Mouse (Mus musculus): Measurements from ENCODE around the gene Prkaa1. TPM values are rescaled to one million over a fixed set of nuclear protein-coding genes. Genes with fewer than 3 reads are reported as not detected.

The Prkaa1 gene
- polyA plus RNA-seq, 1 experiment from 2014 or later, result 17.7 TPM

DNA sequence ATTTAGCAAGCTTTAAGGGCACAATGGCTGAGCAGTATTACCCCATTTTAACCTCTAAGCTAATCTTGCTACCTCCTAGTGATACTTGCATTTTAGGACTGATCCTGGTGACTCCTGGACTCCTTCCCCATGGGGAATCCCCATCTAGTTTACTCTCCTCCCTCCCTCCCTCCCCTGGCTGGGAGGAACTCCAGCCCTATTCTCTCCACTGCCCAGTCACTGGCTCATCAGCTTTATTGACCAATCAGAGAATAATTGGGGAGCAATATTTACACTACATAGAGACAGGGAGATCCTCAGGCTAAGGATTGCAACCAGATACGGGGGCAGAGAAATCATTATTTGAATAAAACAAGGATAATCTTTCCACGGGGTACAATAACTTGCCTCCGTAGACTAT lies 9.5 kb upstream of the Prkaa1 start:
- WGBS, result 37% methylated on average over 3 of the region's 3 CpGs

GRCm38 (mm10) chr15:5134945-5135483 lies 8.6 kb upstream of the Prkaa1 start:
- Histone ChIP-seq H3K36me3 (no peaks in the 10 kb centered on the region), H3K9me3 (no peaks in the 10 kb centered on the region), H3K27me3 (replicated peaks) (no peaks in the 10 kb centered on the region), H3K4me3 (no peak overlapping the region), H3K4me2 (replicated peaks) (no peak overlapping the region), H3K9ac (no peak overlapping the region), H3K4me1 (no peaks in the 10 kb centered on the region), H3K27ac (no peak overlapping the region)
- WGBS, result 85% methylated on average over 8 of the region's 8 CpGs
- ATAC-seq (ENCODE audit: low FRiP score, low read depth), result no peak

More for the DNA sequence above, 9.5 kb upstream of the Prkaa1 start:
- no peaks in the 10 kb centered on the region for H3K36me3 ChIP-seq
- no peaks in the 10 kb centered on the region for H3K4me1 ChIP-seq
- no peaks in the 10 kb centered on the region for H3K27me3 ChIP-seq (replicated peaks)
- no peak overlapping the region for H3K27ac ChIP-seq
- no peak overlapping the region for H3K4me2 ChIP-seq (replicated peaks)
- ATAC-seq (ENCODE audit: low FRiP score, low read depth), result no peak
- H3K9ac ChIP-seq, result no peak overlapping the region
- no peak overlapping the region for H3K4me3 ChIP-seq
- H3K9me3 ChIP-seq, result no peaks in the 10 kb centered on the region

GRCm38 (mm10) chr15:5138021-5138856 lies 5.4 kb upstream of the Prkaa1 start:
- Histone ChIP-seq H3K4me1 (no peaks in the 10 kb centered on the region), H3K9me3 (no peaks in the 10 kb centered on the region), H3K9ac (no peak overlapping the region), H3K4me2 (replicated peaks) (no peak overlapping the region), H3K4me3 (no peak overlapping the region), H3K27me3 (replicated peaks) (no peaks in the 10 kb centered on the region), H3K27ac (no peak overlapping the region), H3K36me3 (no peaks in the 10 kb centered on the region)
- 85% methylated on average over 9 of the region's 9 CpGs for WGBS
- ATAC-seq (ENCODE audit: low FRiP score, low read depth), result no peak

DNA sequence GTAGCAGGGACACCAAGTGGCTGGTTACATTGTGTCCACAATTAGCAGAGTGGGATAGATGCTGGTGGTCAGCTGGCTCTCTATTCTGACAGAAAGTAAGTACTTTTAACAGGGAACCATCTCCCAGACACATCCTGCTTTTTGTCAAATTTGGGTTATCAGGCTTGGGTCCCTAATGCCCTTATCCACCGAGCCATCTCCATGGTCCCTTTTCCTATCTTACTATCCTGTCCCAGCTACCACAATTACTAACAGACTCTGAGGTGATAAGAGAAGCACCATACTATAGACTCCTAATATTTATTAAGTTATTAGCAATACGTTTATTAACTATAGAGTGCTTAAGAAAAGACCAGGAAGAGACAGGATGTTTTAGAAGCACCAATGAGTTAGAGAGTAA lies 4.3 kb upstream of the Prkaa1 start:
- no peak overlapping the region for H3K4me2 ChIP-seq (replicated peaks)
- no peaks in the 10 kb centered on the region for H3K27me3 ChIP-seq (replicated peaks)
- H3K9ac ChIP-seq, result no peak overlapping the region
- no peak overlapping the region for H3K27ac ChIP-seq
- ATAC-seq (ENCODE audit: low FRiP score, low read depth), result no peak
- WGBS, result 93% methylated on average over 2 of the region's 2 CpGs
- 0 out of 2 replicates have a peak, but pooled peaks cover 1% of the 10 kb centered on the region for H3K4me1 ChIP-seq
- no peaks in the 10 kb centered on the region for H3K36me3 ChIP-seq
- no peaks in the 10 kb centered on the region for H3K9me3 ChIP-seq
- H3K4me3 ChIP-seq, result no peak overlapping the region

- Histone ChIP-seq H3K9ac (no peak overlapping the region), H3K36me3 (no peaks in the 10 kb centered on the region), H3K4me1 (peaks cover 5% of the 10 kb centered on the region), H3K9me3 (no peaks in the 10 kb centered on the region), H3K4me3 (no peak overlapping the region), H3K27ac (no peak overlapping the region), H3K27me3 (replicated peaks) (no peaks in the 10 kb centered on the region), H3K4me2 (replicated peaks) (no peak overlapping the region)
- 88% methylated on average over 7 of the region's 7 CpGs for WGBS
- no peak for ATAC-seq (ENCODE audit: low FRiP score, low read depth)
These were observed 3.8 kb upstream of the Prkaa1 start for GRCm38 (mm10) chr15:5139863-5140262.

GRCm38 (mm10) chr15:5140357-5140756 lies 3.3 kb upstream of the Prkaa1 start:
- no peak for ATAC-seq (ENCODE audit: low FRiP score, low read depth)
- Histone ChIP-seq H3K9me3 (no peaks in the 10 kb centered on the region), H3K9ac (no peak overlapping the region), H3K4me1 (peaks cover 10% of the 10 kb centered on the region), H3K36me3 (no peaks in the 10 kb centered on the region), H3K4me3 (no peak overlapping the region), H3K4me2 (replicated peaks) (no peak overlapping the region), H3K27ac (no peak overlapping the region), H3K27me3 (replicated peaks) (no peaks in the 10 kb centered on the region)

- H3K9ac ChIP-seq, result no peak overlapping the region
- 67% methylated on average over 5 of the region's 5 CpGs for WGBS
- H3K4me2 ChIP-seq (replicated peaks), result no peak overlapping the region
- no peaks in the 10 kb centered on the region for H3K9me3 ChIP-seq
- H3K27me3 ChIP-seq (replicated peaks), result no peaks in the 10 kb centered on the region
- no peaks in the 10 kb centered on the region for H3K36me3 ChIP-seq
- no peak for ATAC-seq (ENCODE audit: low FRiP score, low read depth)
- peaks cover 12% of the 10 kb centered on the region for H3K4me1 ChIP-seq
- H3K4me3 ChIP-seq, result no peak overlapping the region
- no peak overlapping the region for H3K27ac ChIP-seq
These were observed 1.6 kb upstream of the Prkaa1 start for GRCm38 (mm10) chr15:5142047-5142446.

GRCm38 (mm10) chr15:5142714-5143113 lies 947 bp upstream of the Prkaa1 start:
- H3K27ac ChIP-seq, result no peak overlapping the region
- no peak overlapping the region for H3K4me3 ChIP-seq

GRCm38 (mm10) chr15:5144021-5144778 lies 539 bp downstream of the Prkaa1 start:
- ATAC-seq (ENCODE audit: low FRiP score, low read depth), result peak; percentile 94
- H3K27me3 ChIP-seq (replicated peaks), result no peaks in the 10 kb centered on the region
- 2% methylated on average over 61 of the region's 61 CpGs for WGBS
- H3K9me3 ChIP-seq, result no peaks in the 10 kb centered on the region
- no peaks in the 10 kb centered on the region for H3K36me3 ChIP-seq
- H3K4me1 ChIP-seq, result peaks cover 21% of the 10 kb centered on the region
- H3K9ac ChIP-seq, result peak overlapping the region; percentile 79
- peak overlapping the region; percentile 70 for H3K4me2 ChIP-seq (replicated peaks)
- H3K27ac ChIP-seq, result peak overlapping the region; percentile 75
- peak overlapping the region; percentile 79 for H3K4me3 ChIP-seq

More at GRCm38 (mm10) chr15:5142714-5143113, 947 bp upstream of the Prkaa1 start:
- H3K4me2 ChIP-seq (replicated peaks), result peak overlapping the region; percentile 70; the same call in 1 of the 2 replicates
- WGBS, result 73% methylated on average over 5 of the region's 5 CpGs
- no peak for ATAC-seq (ENCODE audit: low FRiP score, low read depth)
- no peak overlapping the region for H3K9ac ChIP-seq
- H3K36me3 ChIP-seq, result no peaks in the 10 kb centered on the region
- H3K9me3 ChIP-seq, result no peaks in the 10 kb centered on the region
- no peaks in the 10 kb centered on the region for H3K27me3 ChIP-seq (replicated peaks)
- H3K4me1 ChIP-seq, result peaks cover 12% of the 10 kb centered on the region

DNA sequence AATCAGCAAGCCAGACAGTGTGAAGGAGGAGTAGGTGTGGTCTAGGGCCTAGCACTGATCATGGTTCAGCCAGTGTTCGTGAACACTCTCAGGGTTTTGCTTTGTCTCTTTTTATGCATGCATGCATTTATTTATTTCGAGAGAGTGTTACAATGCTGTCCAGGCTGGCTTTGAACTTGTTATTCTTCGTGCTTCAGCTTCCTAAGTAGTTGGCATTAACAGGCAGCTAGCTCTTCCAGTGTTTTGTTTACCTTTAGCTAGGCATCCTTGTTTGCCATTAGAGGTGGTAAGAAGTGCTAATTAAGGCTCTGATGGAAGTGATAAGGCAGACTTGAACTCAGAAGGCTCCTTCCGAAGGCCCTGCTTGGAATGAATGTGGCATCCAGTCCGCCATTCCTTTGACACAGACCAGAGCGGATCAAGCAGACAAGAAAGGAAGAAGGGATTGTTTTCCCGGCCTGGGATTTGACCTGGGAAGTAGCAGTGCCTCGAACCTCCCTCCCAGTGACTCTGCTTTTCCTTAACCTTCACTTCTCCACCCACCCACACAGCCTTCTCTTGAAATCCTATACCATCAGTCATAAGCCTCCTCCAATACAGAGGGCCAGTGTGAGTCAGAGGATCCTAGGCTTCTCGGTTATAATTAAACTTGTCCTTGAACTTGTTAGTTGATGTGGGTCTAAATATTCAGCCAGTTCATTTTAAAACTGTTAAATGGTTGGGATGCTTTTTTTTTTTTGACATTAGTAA lies 1.7 kb downstream of the Prkaa1 start:
- Histone ChIP-seq H3K36me3 (no peaks in the 10 kb centered on the region), H3K27ac (no peak overlapping the region), H3K4me2 (replicated peaks) (peak overlapping the region; percentile 70), H3K9me3 (no peaks in the 10 kb centered on the region), H3K4me1 (peaks cover 22% of the 10 kb centered on the region), H3K9ac (no peak overlapping the region), H3K4me3 (no peak overlapping the region), H3K27me3 (replicated peaks) (no peaks in the 10 kb centered on the region)
- WGBS, result 56% methylated on average over 9 of the region's 9 CpGs
- no peak for ATAC-seq (ENCODE audit: low FRiP score, low read depth)

- WGBS, result 36% methylated on average over 4 of the region's 4 CpGs
- no peaks in the 10 kb centered on the region for H3K27me3 ChIP-seq (replicated peaks)
- H3K36me3 ChIP-seq, result no peaks in the 10 kb centered on the region
- no peak overlapping the region for H3K4me3 ChIP-seq
- no peak overlapping the region for H3K9ac ChIP-seq
- no peak overlapping the region for H3K4me2 ChIP-seq (replicated peaks)
- no peak overlapping the region for H3K27ac ChIP-seq
- peaks cover 22% of the 10 kb centered on the region for H3K4me1 ChIP-seq
- H3K9me3 ChIP-seq, result no peaks in the 10 kb centered on the region
- ATAC-seq (ENCODE audit: low FRiP score, low read depth), result no peak
These were observed 5.5 kb downstream of the Prkaa1 start for GRCm38 (mm10) chr15:5149187-5149586.

- Histone ChIP-seq H3K27me3 (replicated peaks) (no peaks in the 10 kb centered on the region), H3K27ac (no peak overlapping the region), H3K9me3 (no peaks in the 10 kb centered on the region), H3K4me3 (no peak overlapping the region), H3K4me1 (peaks cover 19% of the 10 kb centered on the region), H3K9ac (no peak overlapping the region), H3K4me2 (replicated peaks) (no peak overlapping the region), H3K36me3 (no peaks in the 10 kb centered on the region)
- WGBS, result 96% methylated on average over 6 of the region's 6 CpGs
- ATAC-seq (ENCODE audit: low FRiP score, low read depth), result no peak
These were observed 8.5 kb downstream of the Prkaa1 start for GRCm38 (mm10) chr15:5152171-5152570.

Data from neural tube, embryonic 12.5 days (tissue).